Comparison of ENCODE assay signal across 18 mouse cellular contexts in the genomic region with DNA sequence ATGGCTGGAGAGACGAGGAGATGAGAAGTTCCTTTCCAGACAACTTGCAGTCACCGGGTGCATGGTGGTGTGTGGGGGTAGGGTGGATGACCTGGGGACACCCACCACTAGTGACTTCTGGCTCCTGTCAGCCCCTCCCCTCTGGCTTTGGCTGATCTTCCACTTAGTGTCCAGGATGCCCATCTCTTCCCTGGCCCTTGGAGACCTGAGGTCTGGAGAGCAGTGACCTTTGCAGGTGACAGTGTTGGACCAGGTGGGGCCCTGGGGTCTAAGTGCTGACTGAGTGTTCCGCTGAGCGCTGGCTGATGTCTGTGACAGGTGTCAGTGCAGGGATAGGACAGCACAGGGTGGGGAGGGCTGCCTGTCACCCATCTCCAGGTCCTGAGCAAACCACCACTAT. TPM values are rescaled to one million over a fixed set of nuclear protein-coding genes. Genes with fewer than 3 reads are reported as not detected.
A peak's percentile ranks its signal among the peaks of the same experiment; 100 is the strongest.
DNase-seq lines count a peak whose midpoint lies in the region; ATAC-seq and TF ChIP-seq lines count a peak whose summit lies in the region.
"Had no signal": no experiment of that assay in that cellular context is flagged by ENCODE, and none has a peak within 500 bp of the region (broad histone marks: within the 10 kb centered on the region; RNA-seq: fewer than 3 reads in every experiment).

No protein-coding gene starts in this region.

- peak overlapping the region; percentile 13 for H3K4me3 ChIP-seq in lung, embryonic 14.5 days (ENCODE audit: low read depth, low read length)
- peak overlapping the region; percentile 16 for H3K4me3 ChIP-seq in stomach, embryonic 16.5 days (replicated peaks; ENCODE audit: low read length)
- H3K4me3 ChIP-seq: hindbrain, embryonic 13.5 days; midbrain, embryonic 15.5 days had no signal

- peak overlapping the region; percentile 25; the same call in 1 of the 2 replicates for H3K4me2 ChIP-seq in lung, embryonic 14.5 days
- peak overlapping the region; percentile 45 for H3K4me2 ChIP-seq in stomach, embryonic 16.5 days (ENCODE audit: low read depth, low read length)
- H3K4me2 ChIP-seq: hindbrain, embryonic 13.5 days; limb, embryonic 15.5 days; midbrain, embryonic 15.5 days had no signal

- H3K36me3 ChIP-seq in lung, embryonic 14.5 days (ENCODE audit: insufficient read depth): peaks cover 14% of the 10 kb centered on the region
- 0 out of 2 replicates have a peak, but pooled peaks cover 6% of the 10 kb centered on the region for H3K36me3 ChIP-seq in stomach, embryonic 16.5 days (ENCODE audit: control insufficient read depth, insufficient read depth, low read length)

- DNase-seq in CD4-positive, CD25-positive, alpha-beta regulatory T cell, adult 2 months (ENCODE audit: low read depth, low spot score): peak; percentile 19
- no peak for DNase-seq in lung, embryonic 14.5 days
- DNase-seq in lung, postnatal 4 days: no peak
- peak; percentile 59 for DNase-seq in heart, postnatal 4 days
- no peak for DNase-seq in spleen, postnatal 36 days (ENCODE audit: low spot score in 2 of 2)
- DNase-seq in adrenal gland, postnatal 10 days: no peak
- DNase-seq: cerebellum, postnatal 10 days; lung, postnatal 14 days; right cerebral cortex, postnatal 14 days had no signal

- 0 out of 2 replicates have a peak, but pooled peaks cover 4% of the 10 kb centered on the region for H3K4me1 ChIP-seq in lung, embryonic 14.5 days (ENCODE audit: insufficient read depth)
- peaks cover 32% of the 10 kb centered on the region for H3K4me1 ChIP-seq in stomach, embryonic 16.5 days (ENCODE audit: control insufficient read depth, insufficient read depth, low read length)

- H3K9me3 ChIP-seq in lung, embryonic 14.5 days (ENCODE audit: low read depth, low read length): no peaks in the 10 kb centered on the region
- H3K9me3 ChIP-seq in stomach, embryonic 16.5 days (replicated peaks; ENCODE audit: control insufficient read depth, low read length): no peaks in the 10 kb centered on the region
- H3K9me3 ChIP-seq: G1E; hindbrain, embryonic 13.5 days; limb, embryonic 15.5 days; midbrain, embryonic 15.5 days had no signal

- no peak for ATAC-seq in CD4-positive, CD25-positive, alpha-beta regulatory T cell, adult 4 months
- ATAC-seq in lung, embryonic 14.5 days (ENCODE audit: insufficient read depth): no peak
- ATAC-seq in stomach, embryonic 16.5 days (ENCODE audit: insufficient read depth, low FRiP score): no peak
- ATAC-seq: midbrain, embryonic 15.5 days had no signal

- 61% methylated on average over 4 of the region's 4 CpGs for WGBS in lung, embryonic 14.5 days
- WGBS in stomach, embryonic 16.5 days: 58% methylated on average over 4 of the region's 4 CpGs

- no peak for TF ChIP-seq CTCF in lung, embryonic 14.5 days (IDR thresholded peaks at IDR 0.05; ENCODE audit: low read depth)

- peaks cover 30% of the 10 kb centered on the region for H3K27me3 ChIP-seq in lung, embryonic 14.5 days (ENCODE audit: insufficient read depth, low read length)
- peaks cover 13% of the 10 kb centered on the region for H3K27me3 ChIP-seq in stomach, embryonic 16.5 days (ENCODE audit: control insufficient read depth, insufficient read depth, low read length)

- peak overlapping the region; percentile 71; the same call in 1 of the 2 replicates for H3K27ac ChIP-seq in lung, embryonic 14.5 days (ENCODE audit: low read depth)
- H3K27ac ChIP-seq in stomach, embryonic 16.5 days (ENCODE audit: low read length): peak overlapping the region; percentile 86
- H3K27ac ChIP-seq: hindbrain, embryonic 13.5 days; kidney, postnatal 0 days; limb, embryonic 15.5 days; midbrain, embryonic 15.5 days had no signal

- peak overlapping the region; percentile 13; the same call in 1 of the 2 replicates for H3K9ac ChIP-seq in lung, embryonic 14.5 days
- H3K9ac ChIP-seq in stomach, embryonic 16.5 days (ENCODE audit: low read length): peak overlapping the region; percentile 66
- H3K9ac ChIP-seq: limb, embryonic 15.5 days; midbrain, embryonic 15.5 days had no signal

RNA-seq across cellular contexts. Expression of gene Nmrk2, which starts 6.6 kb away (rescaled TPM):
- polyA plus RNA-seq in CD4-positive, CD25-positive, alpha-beta regulatory T cell, adult 4 months (2017; shearing (Covaris generic)): under 1 TPM; 0.31 to 0.44 TPM
- 0.23 TPM in 1 of 2 replicates, not detected in the other for polyA plus RNA-seq in lung, embryonic 14.5 days (2014; fragmentation: Nextera tagmentation; extraction: Ambion mirVana)
- total RNA-seq in heart, postnatal 4 days (2021): 10 to 100 TPM; 44.1 to 74.9 TPM
- 0.57 TPM in 1 of 2 replicates, not detected in the other for polyA plus RNA-seq in stomach, embryonic 16.5 days (2015; fragmentation: Nextera tagmentation; extraction: Ambion mirVana)
- 1 to 10 TPM in 1 of 2 experiments, under 1 TPM in 1; 0.15 to 4.9 TPM for total RNA-seq in adrenal gland, postnatal 10 days (2021)
- total RNA-seq: G1E; neutrophil, adult 5-6 weeks had no signal
- polyA plus RNA-seq: G1E; kidney, postnatal 0 days had no signal

RNA-seq across cellular contexts. Expression of gene 4930442H23Rik, which starts 11.7 kb away (rescaled TPM):
- not detected for polyA plus RNA-seq in CD4-positive, CD25-positive, alpha-beta regulatory T cell, adult 4 months (2017; shearing (Covaris generic))
- polyA plus RNA-seq in lung, embryonic 14.5 days (2014; fragmentation: Nextera tagmentation; extraction: Ambion mirVana): not detected in 2 replicates
- total RNA-seq in heart, postnatal 4 days (2021): not detected
- polyA plus RNA-seq in stomach, embryonic 16.5 days (2015; fragmentation: Nextera tagmentation; extraction: Ambion mirVana): not detected in 2 replicates
- total RNA-seq in adrenal gland, postnatal 10 days (2021): not detected
- total RNA-seq: G1E; layer of hippocampus, postnatal 25 days; neutrophil, adult 5-6 weeks had no signal
- polyA plus RNA-seq: G1E; kidney, postnatal 0 days; limb, embryonic 15.5 days; midbrain, embryonic 15.5 days had no signal

RNA-seq across cellular contexts. Expression of gene Dapk3, which starts 12.5 kb away (rescaled TPM):
- polyA plus RNA-seq in CD4-positive, CD25-positive, alpha-beta regulatory T cell, adult 4 months (2017; shearing (Covaris generic)): 1 to 10 TPM; 1.3 to 2.6 TPM
- 52.6 and 55.8 TPM in 2 replicates for polyA plus RNA-seq in lung, embryonic 14.5 days (2014; fragmentation: Nextera tagmentation; extraction: Ambion mirVana)
- 10 to 100 TPM; 41.9 to 45.7 TPM for total RNA-seq in heart, postnatal 4 days (2021)
- 30.5 and 32.4 TPM in 2 replicates for polyA plus RNA-seq in stomach, embryonic 16.5 days (2015; fragmentation: Nextera tagmentation; extraction: Ambion mirVana)
- total RNA-seq in adrenal gland, postnatal 10 days (2021): 10 to 100 TPM; 55.3 to 55.6 TPM

RNA-seq across cellular contexts. Expression of gene Eef2, which starts 18.9 kb away (rescaled TPM):
- polyA plus RNA-seq in CD4-positive, CD25-positive, alpha-beta regulatory T cell, adult 4 months (2017; shearing (Covaris generic)): 1,000 to 10,000 TPM in 1 of 2 experiments, 100 to 1,000 TPM in 1; 934 to 1,665 TPM
- polyA plus RNA-seq in lung, embryonic 14.5 days (2014; fragmentation: Nextera tagmentation; extraction: Ambion mirVana): 481 and 493 TPM in 2 replicates
- total RNA-seq in heart, postnatal 4 days (2021): 1,000 to 10,000 TPM; 1,326 to 1,351 TPM
- polyA plus RNA-seq in stomach, embryonic 16.5 days (2015; fragmentation: Nextera tagmentation; extraction: Ambion mirVana): 533 and 575 TPM in 2 replicates
- 1,000 to 10,000 TPM; 1,466 to 1,521 TPM for total RNA-seq in adrenal gland, postnatal 10 days (2021)

RNA-seq across cellular contexts. Expression of gene Pias4, which starts 27.6 kb away (rescaled TPM):
- 10 to 100 TPM; 17.1 to 20.0 TPM for polyA plus RNA-seq in CD4-positive, CD25-positive, alpha-beta regulatory T cell, adult 4 months (2017; shearing (Covaris generic))
- polyA plus RNA-seq in lung, embryonic 14.5 days (2014; fragmentation: Nextera tagmentation; extraction: Ambion mirVana): 38.7 and 47.9 TPM in 2 replicates
- total RNA-seq in heart, postnatal 4 days (2021): 10 to 100 TPM; 17.5 to 18.6 TPM
- 34.8 and 35.8 TPM in 2 replicates for polyA plus RNA-seq in stomach, embryonic 16.5 days (2015; fragmentation: Nextera tagmentation; extraction: Ambion mirVana)
- 10 to 100 TPM; 25.8 to 26.5 TPM for total RNA-seq in adrenal gland, postnatal 10 days (2021)

Comparison
In these comparisons a context has a peak if more than half of its experiments do, and no peak if none do; other contexts are left out.
1. DNase-seq: peak in CD4-positive, CD25-positive, alpha-beta regulatory T cell, adult 2 months (single experiment) and heart, postnatal 4 days (single experiment); none in lung, embryonic 14.5 days (single experiment), lung, postnatal 4 days (0 of 2), spleen, postnatal 36 days (0 of 2) and adrenal gland, postnatal 10 days (single experiment).